Mouse (Mus musculus): ENCODE data around the gene Trim28. TPM values are rescaled to one million over a fixed set of nuclear protein-coding genes. Genes with fewer than 3 reads are reported as not detected.

The Trim28 gene
- polyA plus RNA-seq, 1 experiment from 2014 or later, result 414 TPM

- Histone ChIP-seq H3K4me3 (ENCODE audit: low read depth, low read length) (peak overlapping the region; percentile 61), H3K27ac (ENCODE audit: low read depth) (peak overlapping the region; percentile 86), H3K9ac (ENCODE audit: low read length) (peak overlapping the region; percentile 79), H3K9me3 (ENCODE audit: control insufficient read depth, low read length) (no peaks in the 10 kb centered on the region), H3K27me3 (replicated peaks; ENCODE audit: control insufficient read depth, insufficient read depth, low read length) (no peaks in the 10 kb centered on the region), H3K4me2 (ENCODE audit: low read length) (peak overlapping the region; percentile 78), H3K4me1 (replicated peaks; ENCODE audit: control insufficient read depth, insufficient read depth, low read length) (peaks cover 21% of the 10 kb centered on the region), H3K36me3 (ENCODE audit: control insufficient read depth, insufficient read depth, low read length) (peaks cover 67% of the 10 kb centered on the region)
- no peak for ATAC-seq (replicated peaks; ENCODE audit: low FRiP score, low TSS enrichment, low read depth)
- DNase-seq (ENCODE audit: low spot score), result peak; percentile 54
- 40% methylated on average over 13 of the region's 13 CpGs for WGBS
These were observed 34.7 kb downstream of the Trim28 start for GRCm38 (mm10) chr7:13033451-13034147.

GRCm38 (mm10) chr7:13034148-13034977 is 35.4 kb downstream of the Trim28 start, which contains the start of gene Chmp2a:
Gene Chmp2a, minus strand, starts transcription at chr7:13034807.
- H3K4me1 ChIP-seq (replicated peaks; ENCODE audit: control insufficient read depth, insufficient read depth, low read length), result peaks cover 29% of the 10 kb centered on the region
- no peaks in the 10 kb centered on the region for H3K27me3 ChIP-seq (replicated peaks; ENCODE audit: control insufficient read depth, insufficient read depth, low read length)
- H3K4me3 ChIP-seq (ENCODE audit: low read depth, low read length), result peak within 1 kb of the TSS; percentile 61
- under 1% methylated on average over 45 of the region's 45 CpGs for WGBS
- ATAC-seq (replicated peaks; ENCODE audit: low FRiP score, low TSS enrichment, low read depth) (peak; percentile 75), DNase-seq (ENCODE audit: low spot score) (peak; percentile 96)
- peaks cover 60% of the 10 kb centered on the region for H3K36me3 ChIP-seq (ENCODE audit: control insufficient read depth, insufficient read depth, low read length)
- no peaks in the 10 kb centered on the region for H3K9me3 ChIP-seq (ENCODE audit: control insufficient read depth, low read length)
- peak within 1 kb of the TSS; percentile 78 for H3K4me2 ChIP-seq (ENCODE audit: low read length)
- peak within 1 kb of the TSS; percentile 79 for H3K9ac ChIP-seq (ENCODE audit: low read length)
- H3K27ac ChIP-seq (ENCODE audit: low read depth), result peak within 1 kb of the TSS; percentile 86

- peak overlapping the region; percentile 86 for H3K27ac ChIP-seq (ENCODE audit: low read depth)
- no peak for DNase-seq (ENCODE audit: low spot score)
- no peak for ATAC-seq (replicated peaks; ENCODE audit: low FRiP score, low TSS enrichment, low read depth)
- H3K27me3 ChIP-seq (replicated peaks; ENCODE audit: control insufficient read depth, insufficient read depth, low read length), result no peaks in the 10 kb centered on the region
- H3K4me3 ChIP-seq (ENCODE audit: low read depth, low read length), result no peak overlapping the region
- 83% methylated on average over 17 of the region's 17 CpGs for WGBS
- H3K9me3 ChIP-seq (ENCODE audit: control insufficient read depth, low read length), result no peaks in the 10 kb centered on the region
- no peak overlapping the region for H3K9ac ChIP-seq (ENCODE audit: low read length)
- peaks cover 50% of the 10 kb centered on the region for H3K36me3 ChIP-seq (ENCODE audit: control insufficient read depth, insufficient read depth, low read length)
- H3K4me1 ChIP-seq (replicated peaks; ENCODE audit: control insufficient read depth, insufficient read depth, low read length), result peaks cover 29% of the 10 kb centered on the region
- peak overlapping the region; percentile 78; the same call in 1 of the 2 replicates for H3K4me2 ChIP-seq (ENCODE audit: low read length)
These were observed 36.4 kb downstream of the Trim28 start for GRCm38 (mm10) chr7:13035211-13035855.

GRCm38 (mm10) chr7:13036806-13037205 is 37.9 kb downstream of the Trim28 start:
- H3K9me3 ChIP-seq (ENCODE audit: control insufficient read depth, low read length), result no peaks in the 10 kb centered on the region
- H3K27ac ChIP-seq (ENCODE audit: low read depth), result 0 out of 2 replicates have a peak overlapping the region, but pooled peaks have one; percentile 100
- ATAC-seq (replicated peaks; ENCODE audit: low FRiP score, low TSS enrichment, low read depth) (no peak), DNase-seq (ENCODE audit: low spot score) (no peak)
- peaks cover 35% of the 10 kb centered on the region for H3K36me3 ChIP-seq (ENCODE audit: control insufficient read depth, insufficient read depth, low read length)
- WGBS, result 38% methylated on average over 4 of the region's 4 CpGs
- peaks cover 5% of the 10 kb centered on the region for H3K27me3 ChIP-seq (replicated peaks; ENCODE audit: control insufficient read depth, insufficient read depth, low read length)
- peak overlapping the region; percentile 80 for H3K4me2 ChIP-seq (ENCODE audit: low read length)
- H3K9ac ChIP-seq (ENCODE audit: low read length), result peak overlapping the region; percentile 94
- H3K4me3 ChIP-seq (ENCODE audit: low read depth, low read length), result peak overlapping the region; percentile 61
- H3K4me1 ChIP-seq (replicated peaks; ENCODE audit: control insufficient read depth, insufficient read depth, low read length), result peaks cover 29% of the 10 kb centered on the region

- H3K4me1 ChIP-seq (replicated peaks; ENCODE audit: control insufficient read depth, insufficient read depth, low read length), result peaks cover 29% of the 10 kb centered on the region
- WGBS, result under 1% methylated on average over 32 of the region's 33 CpGs
- peak overlapping the region; percentile 100 for H3K27ac ChIP-seq (ENCODE audit: low read depth)
- peak overlapping the region; percentile 94 for H3K9ac ChIP-seq (ENCODE audit: low read length)
- peaks cover 30% of the 10 kb centered on the region for H3K36me3 ChIP-seq (ENCODE audit: control insufficient read depth, insufficient read depth, low read length)
- H3K27me3 ChIP-seq (replicated peaks; ENCODE audit: control insufficient read depth, insufficient read depth, low read length), result peaks cover 11% of the 10 kb centered on the region
- no peaks in the 10 kb centered on the region for H3K9me3 ChIP-seq (ENCODE audit: control insufficient read depth, low read length)
- ATAC-seq (replicated peaks; ENCODE audit: low FRiP score, low TSS enrichment, low read depth) (no peak; the same call in 1 of the 2 replicates), DNase-seq (ENCODE audit: low spot score) (peak; percentile 83)
- peak overlapping the region; percentile 61 for H3K4me3 ChIP-seq (ENCODE audit: low read depth, low read length)
- peak overlapping the region; percentile 80 for H3K4me2 ChIP-seq (ENCODE audit: low read length)
These were observed 38.5 kb downstream of the Trim28 start for GRCm38 (mm10) chr7:13037366-13037765.

GRCm38 (mm10) chr7:13037901-13038555 is 39.1 kb downstream of the Trim28 start, which contains the start of gene Ube2m:
Gene Ube2m, minus strand, starts transcription at chr7:13038275.
- H3K9ac ChIP-seq (ENCODE audit: low read length), result peak within 1 kb of the TSS; percentile 94
- ATAC-seq (replicated peaks; ENCODE audit: low FRiP score, low TSS enrichment, low read depth), result peak; percentile 91

GRCm38 (mm10) chr7:13038621-13039169 is 39.8 kb downstream of the Trim28 start:
- no peak for DNase-seq (ENCODE audit: low spot score)

More at GRCm38 (mm10) chr7:13037901-13038555, 39.1 kb downstream of the Trim28 start, which contains the start of gene Ube2m:
- whole genome bisulfite sequencing, result under 1% methylated on average over 58 of the region's 65 CpGs
- DNase-seq (ENCODE audit: low spot score), result peak; percentile 99
- Histone ChIP-seq H3K4me3 (ENCODE audit: low read depth, low read length) (peak within 1 kb of the TSS; percentile 61), H3K4me2 (ENCODE audit: low read length) (peak within 1 kb of the TSS; percentile 80), H3K4me1 (replicated peaks; ENCODE audit: control insufficient read depth, insufficient read depth, low read length) (peaks cover 29% of the 10 kb centered on the region), H3K27me3 (replicated peaks; ENCODE audit: control insufficient read depth, insufficient read depth, low read length) (peaks cover 17% of the 10 kb centered on the region), H3K27ac (ENCODE audit: low read depth) (peak within 1 kb of the TSS; percentile 100), H3K9me3 (ENCODE audit: control insufficient read depth, low read length) (peaks cover 2% of the 10 kb centered on the region; the same call in 1 of the 2 replicates), H3K36me3 (ENCODE audit: control insufficient read depth, insufficient read depth, low read length) (peaks cover 23% of the 10 kb centered on the region)

More at GRCm38 (mm10) chr7:13038621-13039169, 39.8 kb downstream of the Trim28 start:
- peaks cover 23% of the 10 kb centered on the region for H3K27me3 ChIP-seq (replicated peaks; ENCODE audit: control insufficient read depth, insufficient read depth, low read length)
- peaks cover 6% of the 10 kb centered on the region; the same call in 1 of the 2 replicates for H3K9me3 ChIP-seq (ENCODE audit: control insufficient read depth, low read length)
- peak overlapping the region; percentile 61 for H3K4me3 ChIP-seq (ENCODE audit: low read depth, low read length)
- ATAC-seq (replicated peaks; ENCODE audit: low FRiP score, low TSS enrichment, low read depth), result no peak
- peaks cover 16% of the 10 kb centered on the region for H3K36me3 ChIP-seq (ENCODE audit: control insufficient read depth, insufficient read depth, low read length)
- peaks cover 26% of the 10 kb centered on the region for H3K4me1 ChIP-seq (replicated peaks; ENCODE audit: control insufficient read depth, insufficient read depth, low read length)
- peak overlapping the region; percentile 72 for H3K4me2 ChIP-seq (ENCODE audit: low read length)
- H3K9ac ChIP-seq (ENCODE audit: low read length), result peak overlapping the region; percentile 94
- WGBS, result 18% methylated on average over 15 of the region's 15 CpGs
- peak overlapping the region; percentile 100 for H3K27ac ChIP-seq (ENCODE audit: low read depth)

Measured in intestine, embryonic 14.5 days (tissue).